Mouse (Mus musculus) cerebellum, adult 2 months (tissue): Measurements from ENCODE around the gene Mmrn2. TPM values are rescaled to one million over a fixed set of nuclear protein-coding genes. Genes with fewer than 3 reads are reported as not detected.

Source experiments
- DNase-seq, 2 experiments: peaks; one replicate each; pipeline ENCODE4 v3.0.0; 2021
- H3K27ac ChIP-seq: fragments of 200-500 bp; 2 replicates; pipeline ENCODE4 v1.5.1; 2012; ENCODE audit warnings: low read length, control low read depth, inconsistent platforms; ENCODE audit not compliant: insufficient read depth
- H3K27me3 ChIP-seq: fragments of 200-500 bp; 2 replicates; pipeline ENCODE4 v1.6.1; 2012; ENCODE audit warnings: inconsistent platforms, mild to moderate bottlenecking, low read length, moderate library complexity; ENCODE audit not compliant: control insufficient read depth, insufficient read depth
- H3K4me1 ChIP-seq: fragments of 200-500 bp; 2 replicates; pipeline ENCODE4 v1.6.1; 2011; ENCODE audit warnings: low read length; ENCODE audit not compliant: control insufficient read depth, insufficient read depth
- H3K4me3 ChIP-seq: fragments of 200-500 bp; replicated peaks from 2 replicates; pipeline ENCODE3; 2011; ENCODE audit warnings: mild to moderate bottlenecking, low read depth, low read length, control low read depth; ENCODE audit not compliant: insufficient read depth
- CTCF ChIP-seq: fragments of 200-500 bp; IDR thresholded peaks from 2 replicates; pipeline ENCODE4 v1.5.1; 2011; ENCODE audit warnings: low read depth, mild to moderate bottlenecking, control low read depth, low read length, moderate library complexity, borderline replicate concordance; ENCODE audit not compliant: insufficient read depth
- POLR2A ChIP-seq: fragments of 200-500 bp; IDR thresholded peaks from 2 replicates; pipeline ENCODE4 v1.6.1; 2011; ENCODE audit warnings: low read length, control low read depth, borderline replicate concordance; ENCODE audit not compliant: insufficient read depth
- WGBS: fragments of 180-500 bp; shearing (Covaris S2); methylation state at CpG from one replicate; pipeline ENCODE4 v1.1.7; 2018; 5-methylcytosine and 5-hydroxymethylcytosine counted together
- polyA plus RNA-seq: library from polyadenylated mRNA; depleted of rRNA; stranded (reverse); fragments of >200 nt; gene quantifications from 2 replicates; pipeline ENCODE4 v1.2.3, GENCODE M21; 2012

The Mmrn2 gene
- polyA plus RNA-seq, 1 experiment: 3.6 TPM

DNA sequence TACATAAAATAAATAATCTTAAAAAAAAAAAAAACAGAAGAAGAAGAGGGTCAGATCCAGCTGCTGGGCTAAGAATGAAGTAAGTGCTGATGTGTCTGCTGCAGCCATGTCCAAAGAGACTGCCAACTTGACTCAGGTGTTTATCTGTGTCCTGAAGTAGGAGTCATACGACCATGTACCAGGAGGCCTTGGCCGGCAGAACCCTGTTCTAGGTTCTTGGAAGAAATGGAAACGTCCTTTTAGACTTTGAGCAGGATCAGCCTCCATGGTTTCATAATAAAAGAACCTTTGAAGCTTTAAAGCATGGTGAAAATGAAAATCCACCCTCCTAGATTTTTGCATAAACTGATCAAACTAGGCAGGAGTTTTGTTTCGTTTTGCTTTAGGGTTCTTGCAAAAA, 20.8 kb upstream of the Mmrn2 start:
- no peak overlapping the region for H3K4me3 ChIP-seq
- TF ChIP-seq CTCF (no peak), POLR2A (no peak)
- 89% methylated on average over 4 of the region's 4 CpGs for whole genome bisulfite sequencing
- H3K27ac ChIP-seq: no peak overlapping the region
- H3K4me1 ChIP-seq: no peaks in the 10 kb centered on the region
- H3K27me3 ChIP-seq: no peaks in the 10 kb centered on the region
- no peak for DNase-seq

DNA sequence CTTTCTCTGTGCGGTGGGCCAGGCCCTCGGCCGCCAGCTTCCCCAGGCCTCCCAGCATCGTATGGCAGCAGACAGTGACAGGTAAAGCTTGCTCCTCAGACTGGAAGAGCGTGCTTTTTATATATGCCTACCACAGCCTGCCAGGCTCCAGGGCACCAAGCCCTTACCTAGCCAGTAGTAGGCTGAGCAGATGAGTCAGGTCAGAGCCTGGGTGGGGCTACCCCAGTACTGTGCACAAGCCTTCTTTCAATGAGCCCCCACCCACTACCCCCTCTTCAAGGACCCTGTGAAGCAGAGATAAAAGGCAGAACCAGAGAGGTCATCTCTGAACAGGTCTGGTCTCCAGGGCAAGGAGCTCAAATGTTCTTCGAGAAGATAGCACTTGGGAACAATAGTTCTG, 20.0 kb upstream of the Mmrn2 start, which contains the start of gene Fam25c:
Gene Fam25c, minus strand, starts transcription at position 133 of the 400 bp plus-strand sequence.
- Histone ChIP-seq H3K27me3 (no peaks in the 10 kb centered on the region), H3K4me1 (no peaks in the 10 kb centered on the region), H3K27ac (no peak within 1 kb of the TSS), H3K4me3 (no peak within 1 kb of the TSS)
- DNase-seq: no peak
- TF ChIP-seq POLR2A: no peak
- no peak for TF ChIP-seq CTCF
- 84% methylated on average over 6 of the region's 6 CpGs for WGBS

DNA sequence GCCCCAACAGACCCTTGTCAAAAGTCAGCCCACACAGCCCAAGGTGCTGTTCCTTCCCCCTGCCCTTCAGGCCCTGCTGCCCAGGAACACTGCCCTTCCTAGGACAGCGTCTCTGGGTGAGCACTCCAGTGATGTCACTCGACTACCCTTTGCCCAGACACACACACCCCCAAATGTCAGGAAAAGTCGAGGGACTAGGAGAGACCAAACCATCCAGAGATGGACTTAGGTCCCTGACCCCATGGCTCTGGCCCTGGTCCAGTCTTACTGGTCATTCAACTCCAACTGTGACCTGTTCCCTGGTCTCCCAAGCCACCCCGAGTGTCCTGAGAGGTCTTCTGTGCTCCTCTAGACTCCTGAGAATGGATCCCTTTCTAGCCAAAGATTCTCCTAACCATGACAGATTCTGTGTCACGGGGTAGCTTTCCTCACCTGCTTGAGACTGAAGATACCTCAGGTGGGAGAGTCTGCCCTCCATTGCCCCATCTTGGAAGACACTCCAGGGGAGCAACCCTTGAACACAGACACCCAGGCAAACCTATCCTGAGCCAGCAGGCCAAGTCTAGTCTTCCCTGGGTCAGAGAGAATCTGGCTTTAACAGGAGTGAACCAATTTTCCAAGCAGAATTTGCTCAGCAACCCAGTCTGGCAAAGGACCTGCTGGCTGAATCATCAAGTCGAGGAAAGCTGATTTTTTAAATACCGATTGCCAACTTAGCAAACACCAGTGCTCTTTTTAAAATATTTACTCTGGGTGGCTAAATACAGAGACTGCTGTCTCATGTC, 17.4 kb upstream of the Mmrn2 start:
- no peak for DNase-seq
- H3K4me3 ChIP-seq: no peak overlapping the region
- WGBS: 77% methylated on average over 7 of the region's 7 CpGs
- no peak overlapping the region for H3K27ac ChIP-seq
- H3K4me1 ChIP-seq: no peaks in the 10 kb centered on the region
- no peaks in the 10 kb centered on the region for H3K27me3 ChIP-seq
- TF ChIP-seq CTCF: no peak
- TF ChIP-seq POLR2A: no peak

- H3K4me1 ChIP-seq: peaks cover 2% of the 10 kb centered on the region; the same call in 1 of the 2 replicates
- WGBS: 62% methylated on average over 5 of the region's 5 CpGs
- H3K4me3 ChIP-seq: no peak overlapping the region
- DNase-seq: no peak
- H3K27me3 ChIP-seq: no peaks in the 10 kb centered on the region
- TF ChIP-seq POLR2A (no peak), CTCF (no peak)
- no peak overlapping the region for H3K27ac ChIP-seq
Observed at GRCm38 (mm10) chr14:34359676-34360244, 15.5 kb upstream of the Mmrn2 start.

DNA sequence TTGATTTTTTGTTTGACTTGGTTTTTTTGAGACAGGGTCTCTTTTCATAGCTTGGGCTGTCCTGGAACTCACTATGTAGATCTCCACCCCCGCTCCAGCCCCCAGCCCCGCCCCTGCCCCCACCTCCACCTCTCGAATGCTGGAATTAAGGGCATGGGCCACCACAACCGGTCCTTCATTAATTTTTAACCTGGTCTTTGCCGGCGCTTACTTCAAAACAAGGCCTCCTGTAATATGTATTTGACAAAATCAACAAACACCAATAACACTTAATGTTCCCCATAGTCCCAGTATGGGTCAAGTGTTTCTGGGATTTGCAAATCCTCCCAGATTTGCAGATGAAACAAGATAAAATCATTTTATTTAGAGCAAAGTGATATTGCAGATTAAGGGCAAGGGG, 15.0 kb upstream of the Mmrn2 start:
- H3K4me1 ChIP-seq: peaks cover 2% of the 10 kb centered on the region; the same call in 1 of the 2 replicates
- 62% methylated on average over 6 of the region's 6 CpGs for WGBS
- no peaks in the 10 kb centered on the region for H3K27me3 ChIP-seq
- H3K27ac ChIP-seq: no peak overlapping the region
- DNase-seq: no peak
- H3K4me3 ChIP-seq: no peak overlapping the region
- no peak for TF ChIP-seq POLR2A

DNA sequence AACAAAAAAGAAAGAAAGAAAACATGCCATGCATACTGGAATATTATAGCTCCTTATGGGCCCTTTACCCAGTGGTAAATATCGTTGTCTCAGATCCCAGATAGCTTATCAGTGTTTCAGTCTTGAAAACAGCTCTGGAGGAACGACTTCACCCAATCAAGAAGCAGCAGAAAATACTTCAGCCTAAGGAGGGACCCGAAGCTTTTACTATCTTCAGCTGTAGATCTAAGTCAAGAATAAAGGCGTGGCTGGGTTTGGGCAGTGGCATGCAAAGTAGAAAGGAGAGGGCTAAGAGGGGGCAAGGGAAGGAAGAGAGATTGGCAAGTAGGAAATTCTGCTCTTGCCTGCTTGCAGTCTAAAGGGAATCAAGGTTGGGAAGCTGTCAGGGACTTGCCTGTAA, 13.1 kb upstream of the Mmrn2 start:
- 83% methylated on average over 4 of the region's 4 CpGs for WGBS

GRCm38 (mm10) chr14:34362726-34363445, 12.4 kb upstream of the Mmrn2 start:
- TF ChIP-seq CTCF: peak; percentile 79
- TF ChIP-seq POLR2A: peak; percentile 23; the same call in 1 of the 2 replicates
- Histone ChIP-seq H3K27me3 (no peaks in the 10 kb centered on the region), H3K4me1 (peaks cover 2% of the 10 kb centered on the region; the same call in 1 of the 2 replicates), H3K4me3 (peak overlapping the region; percentile 71), H3K27ac (no peak overlapping the region)
- DNase-seq: peak; percentile 80 to 82
- 40% methylated on average over 18 of the region's 18 CpGs for WGBS

More for the DNA sequence above, 13.1 kb upstream of the Mmrn2 start:
- Histone ChIP-seq H3K4me1 (peaks cover 2% of the 10 kb centered on the region; the same call in 1 of the 2 replicates), H3K27ac (no peak overlapping the region), H3K4me3 (no peak overlapping the region), H3K27me3 (no peaks in the 10 kb centered on the region)
- TF ChIP-seq POLR2A (no peak), CTCF (no peak)
- DNase-seq: no peak
